Mouse (Mus musculus) liver, adult 2 months (tissue): ENCODE data around the gene Ntmt1.

ENCODE experiments used
- CTCF ChIP-seq: fragments of 200-500 bp; IDR thresholded peaks from 2 replicates; pipeline ENCODE4 v1.5.1; 2011; ENCODE audit warnings: low read depth, low read length, control low read depth
- POLR2A ChIP-seq: fragments of 200-500 bp; IDR thresholded peaks from 2 replicates; pipeline ENCODE4 v1.6.1; 2011; ENCODE audit warnings: low read length, control low read depth; ENCODE audit not compliant: insufficient read depth; ENCODE audit errors: extremely low read depth

DNA sequence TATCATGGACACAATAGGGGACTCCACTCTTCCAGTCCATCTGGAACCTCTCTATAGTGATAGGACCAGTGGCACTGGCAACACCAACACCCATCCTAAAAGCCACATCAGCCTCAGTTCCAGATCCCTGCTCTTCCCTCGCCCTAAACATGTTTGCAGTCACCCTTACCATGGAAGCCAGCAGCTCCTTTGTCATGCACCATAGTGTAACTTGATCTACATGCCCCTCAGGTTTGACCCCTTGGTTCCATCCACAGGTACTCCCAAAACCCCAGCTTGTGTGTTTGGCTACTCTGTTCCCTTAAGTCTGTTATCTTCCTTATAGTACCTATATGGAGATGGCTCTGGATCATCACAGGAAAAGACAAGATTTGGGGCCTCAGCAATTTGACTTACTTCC, 8.8 kb downstream of the Ntmt1 start:
- TF ChIP-seq CTCF (no peak), POLR2A (no peak)
